Mouse (Mus musculus) C2C12 (cell line): ENCODE data around the gene Cope.

Experiments used
- CEBPB ChIP-seq: IDR thresholded peaks from one replicate; pipeline ENCODE4 v1.6.1; 2011; ENCODE audit warnings: low read depth, mild to moderate bottlenecking, control low read depth, moderate library complexity
- CTCF ChIP-seq: IDR thresholded peaks from one replicate; pipeline ENCODE4 v1.5.1; 2011; ENCODE audit not compliant: control insufficient read depth, insufficient read depth, insufficient read length

- TF ChIP-seq CTCF (peak; percentile 60), CEBPB (no peak)
Observed at GRCm38 (mm10) chr8:70309311-70309710, 7.0 kb downstream of the Cope start.
